Mouse (Mus musculus) cerebellum, postnatal 36 days (tissue): ENCODE measurements around the gene Gpr183.
A peak's percentile ranks its signal among the peaks of the same experiment; 100 is the strongest.

Source experiments
- DNase-seq, 2 experiments: peaks; one replicate each; pipeline ENCODE4 v3.0.0; 2021 to 2022; ENCODE audit warnings: mixed read lengths in 2 of 2

Gene Gpr183

DNA sequence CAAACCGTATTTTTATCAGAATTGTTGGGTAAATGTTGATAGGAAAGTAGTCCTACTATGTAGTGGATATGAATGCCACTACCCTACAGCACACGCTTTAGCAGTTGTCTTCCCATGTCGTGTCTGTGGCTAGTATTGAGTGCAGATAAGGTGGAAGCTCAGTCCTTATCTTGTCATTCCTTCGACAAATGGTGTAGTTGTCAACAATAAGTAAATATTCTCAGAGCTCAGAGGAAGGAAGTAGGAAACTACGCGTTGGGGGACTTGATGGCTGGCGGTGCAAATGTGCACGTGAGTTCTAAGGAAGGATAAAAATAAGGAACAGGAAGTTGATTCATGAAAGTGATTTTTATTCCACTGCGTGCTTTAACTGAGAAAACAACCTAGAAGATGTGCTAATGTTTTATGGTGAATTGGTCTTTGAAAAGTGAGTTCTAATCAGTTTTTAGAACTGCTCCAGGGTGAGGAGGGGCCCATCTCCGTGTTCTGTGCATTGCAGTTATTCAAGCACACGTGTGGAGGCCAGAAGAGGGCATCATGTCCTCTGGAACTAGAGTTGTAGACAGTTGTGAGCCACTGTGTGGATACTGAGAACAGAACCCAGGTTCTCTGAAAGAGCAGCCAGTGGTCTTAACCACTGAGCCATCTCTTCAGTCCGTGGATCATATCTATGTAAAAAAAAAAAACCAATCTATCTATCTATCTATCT is 35.6 kb downstream of the Gpr183 start:
- no peak for DNase-seq

DNA sequence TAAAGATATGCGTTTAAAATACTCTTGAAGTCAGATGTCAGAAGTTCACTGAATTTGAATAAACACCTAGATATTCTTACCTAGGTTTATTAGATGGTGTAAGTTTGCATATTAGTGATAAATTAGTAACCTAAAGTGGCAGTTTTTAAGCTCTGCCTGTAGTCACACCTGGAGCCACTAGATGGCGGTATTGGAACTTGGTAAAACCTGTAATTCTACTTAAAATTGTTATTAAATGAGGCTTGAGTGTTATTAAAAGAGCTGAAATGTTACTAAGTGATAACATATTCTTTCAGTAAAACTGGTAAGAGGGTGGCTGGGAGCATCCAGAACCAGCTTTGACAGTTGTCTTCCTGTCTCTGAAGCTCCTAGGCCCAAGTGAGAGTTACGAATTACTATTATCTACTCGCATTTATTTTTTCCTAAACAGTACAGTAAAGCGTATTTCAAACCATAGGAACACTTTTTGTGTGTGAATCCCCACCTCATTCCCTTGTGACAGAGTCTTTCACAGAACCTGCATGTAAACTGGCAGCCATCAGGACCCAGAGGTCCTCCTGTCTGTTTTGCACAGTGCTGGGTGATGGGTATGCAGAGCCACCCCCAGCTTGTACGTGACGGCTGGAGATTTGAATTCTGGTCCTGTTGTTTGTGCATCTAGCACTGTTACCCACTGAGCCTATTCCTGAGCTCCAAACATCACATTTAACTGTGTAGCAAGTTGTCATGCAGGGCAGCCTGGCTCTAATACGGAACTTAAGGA is 36.4 kb downstream of the Gpr183 start:
- peak; percentile 43 to 53 for DNase-seq

DNA sequence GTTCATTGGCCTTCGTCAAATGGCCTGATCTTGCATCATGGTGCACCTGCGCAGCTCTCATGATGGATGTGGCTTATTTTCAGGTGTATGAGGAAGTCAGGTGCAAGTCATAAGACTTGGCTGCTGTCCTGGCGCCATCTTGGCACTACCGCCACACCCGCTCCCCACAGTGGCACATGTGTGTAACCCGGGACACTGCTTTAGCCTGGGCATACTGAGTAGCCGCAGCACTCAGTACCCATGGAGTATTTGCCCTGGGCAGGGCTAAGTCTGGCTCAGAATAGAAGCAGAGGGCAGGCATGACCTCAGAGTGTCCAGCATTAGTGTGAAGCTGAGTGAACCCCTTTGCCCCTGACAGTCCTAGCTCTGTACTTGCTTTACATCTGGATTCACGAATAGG is 37.5 kb downstream of the Gpr183 start:
- no peak for DNase-seq

DNA sequence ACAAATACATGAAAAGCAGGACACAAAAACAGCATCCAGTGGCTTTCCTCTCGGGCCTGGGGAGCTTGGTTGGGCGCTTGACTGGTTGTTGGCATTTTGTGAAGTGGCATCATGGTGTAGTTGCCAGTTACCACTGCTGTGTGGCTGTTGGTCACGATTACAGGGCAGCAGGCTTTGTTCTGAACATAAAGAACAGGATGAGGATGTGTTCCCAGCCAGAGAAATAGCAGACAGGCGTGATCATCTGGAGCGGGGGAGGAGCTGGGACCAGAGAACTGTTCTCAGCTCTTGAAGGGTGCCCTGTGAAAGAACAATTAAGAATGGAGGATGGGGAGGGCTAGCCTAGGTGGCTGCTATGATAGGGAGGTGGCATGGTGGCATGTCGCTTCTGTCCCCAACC is 38.1 kb downstream of the Gpr183 start:
- no peak for DNase-seq

DNA sequence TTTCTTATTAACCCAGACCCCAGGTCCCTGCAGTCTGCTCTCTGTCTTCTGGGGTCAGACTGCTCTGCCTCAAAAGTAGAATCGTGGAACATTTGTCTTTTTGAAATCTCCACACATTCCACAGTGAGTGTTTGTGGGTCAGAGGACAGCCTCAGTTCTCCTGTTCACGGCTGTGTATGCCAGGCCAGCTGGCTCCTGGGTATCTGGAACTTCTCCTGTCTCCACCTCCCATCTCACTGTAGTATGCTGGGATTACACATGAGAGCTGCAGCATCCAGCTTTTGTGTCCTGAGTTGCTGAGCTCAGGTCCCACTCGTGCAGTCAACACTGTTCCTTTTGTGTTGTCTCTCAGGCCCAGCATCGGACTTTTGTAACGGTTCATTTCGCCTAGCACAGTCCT is 40.1 kb downstream of the Gpr183 start:
- DNase-seq: no peak

DNA sequence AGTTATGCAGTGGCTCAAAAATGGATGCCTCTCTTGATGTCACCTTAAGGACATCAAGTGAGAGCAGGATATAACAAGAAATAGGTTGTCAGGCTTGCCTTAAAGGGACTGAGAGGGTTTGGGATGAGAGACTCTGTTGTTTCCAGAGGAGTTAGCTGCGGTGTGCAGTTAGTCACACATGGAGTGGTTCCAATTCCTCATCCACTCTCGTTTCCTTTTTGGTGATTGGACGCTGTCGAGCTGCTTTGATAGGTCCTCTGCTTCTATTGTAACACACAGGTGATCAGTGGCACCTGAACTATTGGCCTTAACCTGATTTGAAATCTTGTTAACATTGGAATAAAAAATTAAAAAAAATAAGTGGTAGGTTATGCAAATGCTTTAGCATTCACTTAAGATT is 42.3 kb downstream of the Gpr183 start:
- no peak for DNase-seq

DNA sequence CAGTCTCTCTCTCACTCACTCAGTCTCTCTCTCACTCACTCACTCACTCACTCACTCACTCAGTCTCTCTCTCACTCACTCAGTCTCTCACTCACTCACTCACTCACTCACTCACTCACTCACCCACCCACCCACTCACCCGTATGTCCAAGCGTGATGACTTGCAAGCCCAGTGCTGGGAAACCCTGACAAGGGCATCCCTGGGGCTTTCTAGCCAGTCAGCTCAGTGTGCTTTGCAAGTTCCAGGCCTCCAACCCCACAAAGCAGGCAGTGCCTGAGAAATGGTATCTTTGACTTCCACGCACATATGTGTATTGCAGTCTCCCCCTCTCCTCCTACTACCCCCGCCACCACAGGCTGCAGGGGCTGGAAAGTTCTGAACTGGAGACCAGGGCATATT is 43.0 kb downstream of the Gpr183 start:
- no peak for DNase-seq

DNA sequence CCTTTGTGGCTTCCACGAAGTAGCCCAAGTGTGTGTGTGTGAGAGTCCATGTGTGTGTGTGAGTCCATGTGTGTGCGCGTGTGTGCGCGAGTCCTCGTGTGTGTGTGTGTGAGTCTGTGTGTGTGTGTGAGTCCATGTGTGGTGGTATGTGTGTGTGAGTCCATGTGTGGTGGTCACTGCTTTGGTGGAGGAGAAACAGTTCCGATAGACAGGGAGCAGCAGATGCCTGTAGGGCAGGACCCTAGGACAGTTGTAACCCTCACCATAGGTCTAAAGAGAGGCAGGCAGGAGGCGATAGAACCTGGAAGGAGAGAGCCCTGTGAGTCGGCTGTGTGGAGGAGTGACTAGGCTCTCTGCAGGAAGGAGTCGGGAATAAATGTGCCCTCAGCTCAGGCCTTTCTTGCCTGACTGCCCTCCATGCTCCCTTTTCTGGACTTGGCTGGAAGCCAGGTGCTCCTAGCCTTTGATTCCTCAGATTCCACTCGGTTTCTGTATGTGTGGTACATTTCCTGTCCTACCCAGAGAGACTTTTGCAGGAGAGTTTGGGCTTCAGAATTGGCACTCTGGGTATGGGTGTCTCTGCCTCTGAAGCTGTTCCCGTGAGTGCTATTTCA is 44.4 kb downstream of the Gpr183 start:
- peak; percentile 21 for DNase-seq

DNA sequence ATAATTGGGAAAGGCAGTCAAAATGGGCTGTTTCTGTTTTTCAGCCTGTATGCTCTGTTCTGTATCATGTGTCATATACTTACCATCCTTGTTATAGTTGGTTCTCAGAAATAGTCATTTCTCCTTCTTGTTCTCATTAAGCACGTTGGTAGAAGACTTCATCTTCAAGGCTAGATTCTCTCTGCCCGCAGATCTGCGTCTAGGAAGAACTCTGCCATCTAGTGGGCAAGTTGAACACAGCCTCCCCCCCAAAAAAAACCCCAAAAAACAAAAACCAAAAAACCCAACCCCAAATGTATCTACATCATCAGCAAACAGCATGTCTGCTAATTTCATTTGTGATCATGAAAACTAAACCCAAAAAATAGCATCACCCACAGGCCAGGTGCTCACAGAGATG is 45.2 kb downstream of the Gpr183 start:
- DNase-seq: peak in 1 of 2 experiments; percentile 26

DNA sequence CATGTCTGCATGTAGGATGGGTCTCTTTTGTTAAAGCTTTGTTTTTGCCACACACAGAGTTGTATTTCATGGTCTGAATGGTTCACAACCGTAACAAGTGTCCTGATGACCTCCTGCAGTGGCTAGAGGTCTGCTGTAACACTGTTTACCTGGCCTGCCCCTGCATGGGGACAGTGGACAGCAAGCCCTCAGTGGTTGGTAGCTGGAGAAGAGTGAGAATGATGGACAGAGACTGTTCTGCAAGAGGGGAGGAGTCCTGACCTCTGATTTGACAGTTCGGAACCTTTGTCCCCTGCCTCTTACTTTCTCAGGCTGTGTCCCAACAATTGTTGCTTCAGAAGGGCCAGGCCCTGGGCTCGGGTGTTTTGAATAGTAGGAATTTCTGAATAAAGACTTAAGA is 46.7 kb downstream of the Gpr183 start:
- no peak for DNase-seq

DNA sequence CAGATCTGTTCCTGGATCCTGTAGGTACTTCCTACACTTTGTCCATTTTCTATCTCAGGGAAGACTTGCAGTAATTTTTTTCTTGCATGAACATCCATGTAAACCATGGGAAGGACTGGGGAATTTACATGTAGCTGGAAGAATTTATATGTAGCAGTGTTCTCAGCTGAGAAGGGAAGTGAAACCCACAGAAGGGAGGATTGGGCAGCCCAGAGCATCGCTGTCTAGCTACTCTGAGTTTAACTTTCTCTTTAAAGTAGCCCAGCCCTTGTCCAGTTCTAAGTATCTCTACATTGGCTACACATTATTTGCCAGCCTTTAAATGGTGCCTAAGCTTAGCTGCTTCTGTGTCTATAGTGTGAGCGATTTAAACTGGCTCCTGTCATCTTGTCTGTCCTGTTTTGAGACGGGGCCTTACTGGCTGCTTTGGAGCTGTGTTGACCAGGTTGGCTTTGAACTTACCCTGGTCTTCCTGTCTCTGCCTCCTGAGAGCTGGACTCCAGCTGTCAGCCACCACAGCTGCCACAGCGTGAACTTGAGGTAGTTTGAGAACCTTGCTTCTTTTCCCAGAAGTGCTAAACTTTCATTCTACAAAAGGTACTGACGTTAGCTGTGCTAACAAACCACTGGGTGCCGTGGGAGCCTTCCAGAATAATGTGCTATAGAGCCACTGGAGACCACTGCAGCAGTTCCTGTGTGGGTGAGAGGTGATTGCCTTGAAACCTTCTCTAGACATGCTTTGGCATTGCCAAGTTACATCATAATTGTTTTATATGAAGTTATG is 48.5 kb downstream of the Gpr183 start:
- no peak for DNase-seq

DNA sequence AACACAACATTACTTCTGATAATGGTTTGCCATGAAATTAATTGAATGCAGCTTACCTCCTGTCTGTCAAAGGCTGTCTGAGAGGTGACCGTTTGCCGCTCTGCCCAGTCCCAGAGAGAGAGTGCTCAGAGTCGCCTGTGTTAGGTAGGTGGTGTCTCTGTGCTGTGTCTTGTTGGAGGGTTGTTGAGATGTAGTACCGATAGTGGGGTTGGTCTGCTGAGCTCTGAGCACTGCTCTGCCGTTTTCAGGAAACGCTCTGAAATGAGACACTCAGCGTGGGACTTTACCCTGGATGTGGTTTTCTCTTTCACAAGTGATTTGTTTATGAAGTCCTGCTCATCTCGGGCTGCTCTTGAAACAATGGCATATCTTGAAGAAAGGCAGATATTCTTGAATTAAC is 49.4 kb downstream of the Gpr183 start, which contains the start of gene Gpr18:
Gene Gpr18, minus strand, starts transcription at position 161 of the 400 bp plus-strand sequence.
- no peak for DNase-seq

DNA sequence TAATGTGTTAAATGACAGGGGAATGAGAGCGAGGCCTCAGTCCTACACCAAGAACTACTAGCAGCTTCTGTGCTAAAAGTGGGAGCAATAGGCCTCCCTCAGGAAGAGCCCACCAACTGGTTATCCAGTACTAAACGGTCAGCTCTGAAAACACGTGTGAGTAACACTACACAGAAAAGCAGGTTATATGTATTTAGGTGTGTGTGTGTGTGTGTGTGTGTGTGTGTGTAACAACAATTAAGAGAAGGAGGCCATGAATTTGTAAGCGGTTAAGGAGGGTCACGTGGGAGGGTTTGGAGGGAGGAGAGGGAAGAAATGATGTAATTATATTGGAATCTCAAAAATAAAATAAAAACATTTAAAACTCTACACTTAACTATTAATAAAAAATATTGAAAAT is 49.9 kb downstream of the Gpr183 start:
- DNase-seq: no peak

DNA sequence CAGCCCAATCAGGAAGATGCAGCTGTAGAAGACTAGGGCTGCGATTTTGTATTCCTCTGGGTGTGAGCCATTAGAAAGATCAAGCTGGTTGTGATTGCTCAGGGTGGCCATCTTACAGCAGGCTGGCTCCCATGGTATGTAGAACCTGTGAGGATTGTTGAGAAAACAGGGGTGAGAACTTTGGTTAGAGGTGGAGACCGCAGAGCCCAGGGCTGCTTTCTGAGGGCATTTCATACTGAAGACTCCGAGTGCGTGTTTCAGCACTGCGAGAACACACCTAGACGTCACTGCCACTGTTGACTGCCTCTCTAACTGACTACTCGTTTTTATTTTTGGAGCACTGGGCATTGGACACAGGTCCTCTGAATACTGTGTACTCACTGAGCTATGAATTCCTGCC is 52.5 kb downstream of the Gpr183 start:
- no peak for DNase-seq

DNA sequence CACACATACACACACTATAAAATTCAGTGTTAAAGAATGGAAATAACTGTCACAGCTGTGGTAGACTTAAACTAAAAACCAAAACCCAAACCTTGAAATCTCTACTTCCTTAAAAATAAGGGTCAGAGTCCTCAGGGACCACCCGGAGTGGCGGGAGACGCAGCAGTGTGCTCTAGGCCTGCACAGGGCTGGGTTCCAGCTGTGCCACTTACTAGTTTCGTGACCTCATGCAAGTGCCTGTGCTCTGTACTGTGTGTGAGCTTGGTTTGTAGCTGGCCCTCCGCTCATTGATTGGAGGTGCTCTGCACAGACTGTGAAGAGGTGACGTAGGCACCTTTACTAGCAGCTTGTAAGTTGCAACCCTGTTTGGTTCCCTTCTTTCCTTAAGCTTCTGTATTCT is 55.1 kb downstream of the Gpr183 start:
- DNase-seq: no peak

DNA sequence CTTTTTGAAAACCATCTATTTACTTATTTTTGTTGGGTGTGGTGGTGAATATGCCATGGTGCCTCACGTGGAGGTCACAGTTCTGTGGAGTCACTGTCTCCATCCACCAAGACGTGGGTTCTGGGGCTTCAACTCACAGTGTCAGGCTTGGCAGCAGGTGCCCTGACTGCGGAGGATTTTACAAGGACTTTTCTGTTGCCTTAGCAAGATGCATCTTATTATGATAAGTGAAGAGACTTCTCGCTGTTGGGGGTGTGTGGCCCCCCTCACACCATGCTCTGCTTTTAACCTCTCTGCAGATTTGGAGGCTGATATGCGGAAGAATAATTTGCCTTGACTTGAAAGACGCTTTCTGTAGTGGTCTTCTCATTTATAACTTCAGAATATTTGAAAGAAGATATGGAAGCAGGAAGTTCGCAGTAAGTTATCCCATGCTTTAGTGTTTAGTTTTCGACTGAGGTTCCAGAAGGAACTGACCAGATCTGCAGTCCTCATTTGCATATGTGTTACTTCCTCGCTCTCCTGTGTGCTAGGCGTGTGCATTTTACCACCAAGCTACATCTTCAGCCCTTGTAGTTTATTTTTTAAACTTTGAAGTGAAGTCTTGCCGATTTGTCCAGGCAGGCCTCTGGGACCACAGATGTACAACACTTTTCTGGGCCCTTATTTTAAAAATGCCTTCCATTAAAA is 57.9 kb downstream of the Gpr183 start:
- no peak for DNase-seq

DNA sequence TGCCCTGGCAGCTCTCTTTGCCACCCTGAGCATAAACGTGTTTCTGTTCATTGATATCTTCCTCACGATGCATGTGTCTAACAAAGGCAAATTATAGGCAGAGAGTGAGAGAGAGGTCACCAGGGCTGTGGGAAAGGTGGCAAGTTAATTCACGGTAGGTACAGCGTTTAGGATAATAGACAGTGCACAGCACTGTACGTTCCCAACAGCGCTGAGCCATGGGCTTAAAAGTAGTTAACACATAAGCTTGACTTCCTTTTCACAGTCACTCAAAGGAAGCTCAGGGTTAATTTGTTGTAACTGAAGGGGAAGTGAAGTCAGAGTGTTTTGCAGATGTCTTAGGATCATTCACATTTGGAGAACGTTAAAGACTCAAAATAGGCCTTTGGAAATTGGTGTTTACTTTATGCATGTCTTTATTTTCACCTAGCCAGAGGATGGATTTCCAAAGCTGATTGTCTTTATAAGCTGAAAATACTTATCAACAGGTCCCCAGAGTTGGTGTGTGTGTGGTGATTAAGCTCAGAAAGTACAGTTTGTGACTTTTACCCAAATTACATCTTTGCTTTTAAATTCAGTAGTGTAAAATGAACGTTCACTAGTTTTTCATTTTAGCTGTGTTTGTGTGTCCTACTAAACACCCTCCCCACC is 58.5 kb downstream of the Gpr183 start:
- no peak for DNase-seq

DNA sequence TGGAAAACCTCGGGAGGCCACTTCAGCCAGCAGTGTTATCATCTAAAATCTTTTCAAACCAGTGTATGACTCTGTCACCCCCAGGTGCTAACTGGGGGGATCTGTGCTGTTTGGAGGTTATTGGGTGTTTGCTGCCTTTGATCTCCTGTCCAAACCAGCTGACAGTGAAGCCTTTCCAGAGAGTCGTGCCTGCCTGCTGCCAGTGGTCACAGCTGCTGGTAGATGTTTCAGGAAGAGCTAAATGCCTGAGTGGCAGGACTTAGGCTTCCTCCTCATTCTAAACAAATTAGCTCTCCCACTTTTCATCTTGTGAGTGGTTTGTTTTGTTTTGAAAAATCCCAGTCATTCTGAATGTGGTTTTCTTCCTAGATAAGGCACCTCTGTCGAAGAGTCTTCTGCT is 60.2 kb downstream of the Gpr183 start:
- DNase-seq: no peak

DNA sequence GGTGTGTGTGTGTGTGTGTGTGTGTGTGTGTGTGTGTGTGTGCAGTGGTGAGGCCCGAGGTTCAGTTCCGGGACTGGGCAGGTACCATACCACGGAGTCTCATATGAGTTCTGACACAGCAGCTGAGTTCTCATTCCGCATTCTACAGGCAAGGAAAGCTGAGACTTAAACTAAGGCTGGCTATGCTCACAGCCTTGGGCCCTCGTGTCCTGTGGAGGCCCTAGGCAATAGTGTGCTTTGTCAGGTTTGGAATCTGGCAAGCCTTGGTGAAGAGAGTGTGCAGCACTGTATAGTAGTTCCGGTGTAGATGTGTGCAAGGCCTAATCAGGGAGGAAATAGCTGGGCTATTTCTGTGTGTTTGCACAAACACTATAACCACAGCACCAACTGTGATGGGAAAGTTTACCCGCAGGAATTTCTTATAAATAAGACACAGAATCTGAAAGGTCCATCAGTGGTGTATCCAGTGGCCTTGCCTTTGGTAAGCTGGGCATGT is 61.6 kb downstream of the Gpr183 start:
- DNase-seq: no peak
